ENCODE assay signal across 31 mouse cellular contexts in genomic region chr2:81200541-81200940, GRCm38 (mm10).
"Had no signal": no experiment of that assay in that cellular context is flagged by ENCODE, and none has a peak within 500 bp of the region (broad histone marks: within the 10 kb centered on the region; RNA-seq: fewer than 3 reads in every experiment).

No protein-coding gene starts in this region.

- H3K4me1 ChIP-seq: heart, embryonic 10.5 days; heart, embryonic 12.5 days; heart, embryonic 13.5 days; heart, embryonic 15.5 days; hindbrain, embryonic 10.5 days; hindbrain, embryonic 12.5 days; hindbrain, embryonic 13.5 days; hindbrain, embryonic 15.5 days; intestine, embryonic 15.5 days; kidney, embryonic 15.5 days had no signal

- H3K9me3 ChIP-seq: heart, embryonic 10.5 days; heart, embryonic 12.5 days; heart, embryonic 13.5 days; heart, embryonic 15.5 days; hindbrain, embryonic 10.5 days; hindbrain, embryonic 12.5 days; hindbrain, embryonic 13.5 days; hindbrain, embryonic 15.5 days; intestine, embryonic 15.5 days; kidney, embryonic 15.5 days had no signal

- H3K4me3 ChIP-seq: heart, embryonic 10.5 days; heart, embryonic 12.5 days; heart, embryonic 13.5 days; heart, embryonic 15.5 days; hindbrain, embryonic 10.5 days; hindbrain, embryonic 12.5 days; hindbrain, embryonic 13.5 days; hindbrain, embryonic 15.5 days; intestine, embryonic 15.5 days; kidney, embryonic 15.5 days; layer of hippocampus, adult 2 months; left cerebral cortex, adult 2 months had no signal

- DNase-seq: heart, postnatal 10 days; heart, postnatal 14 days; heart, postnatal 36 days; heart, postnatal 4 days; kidney, adult 11 months; kidney, adult 18-20 months; kidney, adult 2 months; kidney, adult 8-10 months; kidney, adult 9 months; kidney, postnatal 10 days; kidney, postnatal 14 days; kidney, postnatal 25 days; kidney, postnatal 36 days; kidney, postnatal 4 days; layer of hippocampus, adult 9-11 months; layer of hippocampus, postnatal 36 days had no signal

- H3K36me3 ChIP-seq: heart, embryonic 10.5 days; heart, embryonic 12.5 days; heart, embryonic 13.5 days; heart, embryonic 15.5 days; hindbrain, embryonic 10.5 days; hindbrain, embryonic 12.5 days; hindbrain, embryonic 13.5 days; hindbrain, embryonic 15.5 days; intestine, embryonic 15.5 days; kidney, embryonic 15.5 days had no signal

- H3K27ac ChIP-seq: heart, embryonic 10.5 days; heart, embryonic 13.5 days; heart, embryonic 15.5 days; hindbrain, embryonic 10.5 days; hindbrain, embryonic 12.5 days; hindbrain, embryonic 13.5 days; hindbrain, embryonic 14.5 days; hindbrain, embryonic 15.5 days; hindbrain, postnatal 0 days; intestine, embryonic 15.5 days; kidney, embryonic 15.5 days; kidney, postnatal 0 days; layer of hippocampus, adult 2 months; left cerebral cortex, adult 2 months had no signal

- H3K27me3 ChIP-seq: heart, embryonic 12.5 days; heart, embryonic 13.5 days; heart, embryonic 15.5 days; hindbrain, embryonic 12.5 days; hindbrain, embryonic 13.5 days; hindbrain, embryonic 15.5 days; intestine, embryonic 15.5 days; kidney, embryonic 15.5 days had no signal
